Mouse (Mus musculus): ENCODE measurements at regions not wholly inside any gene's neighbourhood (a gene's known extent, or its start where the extent isn't known, plus 50 kb on each side); places are given as distances from the start of the nearest gene placed in this dataset.

DNA sequence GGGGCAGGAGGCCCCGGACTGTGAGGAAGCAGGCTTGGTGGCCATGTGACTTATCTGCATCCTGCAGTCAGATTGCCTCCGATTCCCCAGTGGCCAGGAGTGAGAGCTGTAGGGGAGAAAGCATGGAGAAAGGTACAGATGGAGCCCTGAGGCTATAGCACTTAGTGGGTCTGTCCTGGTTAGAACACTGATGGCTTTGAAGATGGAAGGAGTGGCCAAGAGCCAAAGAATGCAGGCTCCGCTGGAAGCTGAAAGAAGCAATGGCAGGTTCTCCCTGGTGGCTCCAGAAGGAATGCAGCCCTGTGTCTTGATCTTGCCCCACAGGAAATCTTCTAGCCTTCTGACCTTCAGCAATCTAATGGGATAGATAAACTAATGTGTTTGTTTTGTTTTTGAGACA, 926.3 kb downstream of the 4930447A16Rik start:
- Histone ChIP-seq H3K36me3 (no peaks in the 10 kb centered on the region), H3K4me1 (peaks cover 3% of the 10 kb centered on the region; the same call in 1 of the 2 replicates), H3K27ac (no peak overlapping the region), H3K4me3 (no peak overlapping the region), H3K9me3 (peaks cover 9% of the 10 kb centered on the region; the same call in 1 of the 2 replicates), H3K27me3 (ENCODE audit: insufficient read depth, poor library complexity, severe bottlenecking) (no peaks in the 10 kb centered on the region)
- no peak for DNase-seq (ENCODE audit: low spot score)
- 72% methylated on average over 3 of the region's 3 CpGs for WGBS

DNA sequence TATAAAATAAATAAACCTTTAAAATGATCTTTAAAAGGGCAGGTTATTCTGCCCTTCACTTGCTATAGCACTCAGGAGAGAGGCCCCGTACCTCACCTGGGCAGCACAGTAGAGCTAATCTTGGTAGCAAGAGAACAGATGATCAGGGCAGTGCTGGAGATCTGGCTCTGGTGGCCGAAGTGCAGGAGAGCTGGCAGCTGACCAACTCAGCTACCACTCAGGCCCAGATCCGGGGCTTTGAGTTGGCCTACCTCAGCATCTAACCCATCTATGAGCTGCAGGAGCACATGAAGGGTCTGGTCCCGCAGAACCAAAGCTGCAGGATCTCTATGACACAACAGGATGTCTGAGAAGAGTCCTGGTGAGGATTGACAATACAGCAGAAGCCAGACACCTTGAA, 928.0 kb downstream of the 4930447A16Rik start:
- Histone ChIP-seq H3K4me1 (peaks cover 3% of the 10 kb centered on the region; the same call in 1 of the 2 replicates), H3K9me3 (peaks cover 9% of the 10 kb centered on the region; the same call in 1 of the 2 replicates), H3K36me3 (no peaks in the 10 kb centered on the region), H3K27me3 (ENCODE audit: insufficient read depth, poor library complexity, severe bottlenecking) (no peaks in the 10 kb centered on the region), H3K27ac (no peak overlapping the region), H3K4me3 (no peak overlapping the region)
- DNase-seq (ENCODE audit: low spot score), result no peak
- 69% methylated on average over 4 of the region's 4 CpGs for WGBS

DNA sequence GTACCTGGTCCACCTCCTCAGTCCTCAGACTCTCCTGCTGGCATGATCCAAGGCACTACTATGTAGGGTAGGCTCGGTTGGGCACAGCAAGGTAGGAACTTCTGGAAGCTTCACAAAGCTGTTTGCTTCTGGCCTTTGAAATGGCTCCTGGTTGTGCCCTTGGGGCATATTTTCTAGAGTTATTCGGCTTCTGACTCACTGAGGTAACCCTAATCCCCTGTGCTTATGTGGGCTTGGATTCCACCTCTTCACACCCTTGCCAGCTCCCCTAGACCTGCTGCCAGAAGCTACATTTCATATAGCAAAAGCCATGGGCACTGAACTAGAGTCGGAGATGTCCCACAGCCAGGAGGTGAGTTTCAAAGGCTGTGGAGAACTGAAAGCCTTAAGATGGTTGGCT, 933.7 kb downstream of the 4930447A16Rik start:
- no peak for DNase-seq (ENCODE audit: low spot score)
- Histone ChIP-seq H3K4me1 (peaks cover 4% of the 10 kb centered on the region; the same call in 1 of the 2 replicates), H3K27me3 (ENCODE audit: insufficient read depth, poor library complexity, severe bottlenecking) (no peaks in the 10 kb centered on the region), H3K9me3 (no peaks in the 10 kb centered on the region), H3K36me3 (no peaks in the 10 kb centered on the region), H3K27ac (no peak overlapping the region), H3K4me3 (no peak overlapping the region)
- WGBS, result 83% methylated on average over 3 of the region's 3 CpGs

DNA sequence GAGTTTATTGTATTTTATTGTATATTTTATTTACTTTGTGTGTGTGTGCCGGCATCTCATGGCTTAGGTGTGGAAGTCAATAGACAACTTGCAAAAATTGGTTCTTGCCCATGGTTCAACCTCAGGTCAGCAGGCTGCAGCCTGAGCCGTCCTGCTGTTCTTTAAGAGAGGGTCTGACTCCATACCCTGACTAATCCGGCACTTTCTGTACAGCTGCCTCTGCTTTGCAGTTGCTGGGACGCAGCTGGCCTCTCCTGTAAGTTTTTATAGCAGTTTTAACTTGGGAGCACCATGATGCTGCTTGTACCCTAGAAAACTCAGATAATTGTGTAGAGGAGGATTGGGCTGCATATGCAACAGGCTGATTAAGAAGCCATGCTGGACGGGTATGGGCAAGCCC, 938.2 kb downstream of the 4930447A16Rik start:
- H3K27ac ChIP-seq, result peak overlapping the region; percentile 1; the same call in 1 of the 2 replicates
- H3K4me3 ChIP-seq, result no peak overlapping the region
- 75% methylated on average over 5 of the region's 5 CpGs for WGBS
- H3K9me3 ChIP-seq, result no peaks in the 10 kb centered on the region
- H3K36me3 ChIP-seq, result no peaks in the 10 kb centered on the region
- H3K4me1 ChIP-seq, result peaks cover 7% of the 10 kb centered on the region; the same call in 1 of the 2 replicates
- H3K27me3 ChIP-seq (ENCODE audit: insufficient read depth, poor library complexity, severe bottlenecking), result no peaks in the 10 kb centered on the region
- no peak for DNase-seq (ENCODE audit: low spot score)

DNA sequence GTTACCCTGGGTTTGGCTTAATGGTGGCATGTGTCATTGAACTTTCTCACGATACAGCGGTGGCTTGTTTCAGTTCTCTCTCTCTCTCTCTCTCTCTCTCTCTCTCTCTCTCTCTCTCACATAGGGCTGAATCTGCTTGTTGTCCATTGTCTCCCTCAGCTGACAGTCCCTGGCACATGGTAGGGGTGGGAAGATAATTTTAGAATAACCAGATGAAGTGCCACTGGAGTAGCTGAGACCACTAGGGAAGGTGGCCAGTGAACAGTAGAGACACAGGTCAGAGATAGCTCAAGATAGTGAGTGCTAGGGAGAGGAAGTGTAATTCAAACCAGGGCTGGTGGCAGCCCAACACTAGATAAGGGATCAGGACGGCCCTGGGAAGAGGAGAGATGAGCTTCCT, 938.7 kb downstream of the 4930447A16Rik start:
- Histone ChIP-seq H3K4me3 (no peak overlapping the region), H3K4me1 (peaks cover 7% of the 10 kb centered on the region; the same call in 1 of the 2 replicates), H3K27ac (peak overlapping the region; percentile 4; the same call in 1 of the 2 replicates), H3K36me3 (no peaks in the 10 kb centered on the region), H3K27me3 (ENCODE audit: insufficient read depth, poor library complexity, severe bottlenecking) (no peaks in the 10 kb centered on the region), H3K9me3 (no peaks in the 10 kb centered on the region)
- no peak for DNase-seq (ENCODE audit: low spot score)
- 44% methylated on average over 3 of the region's 3 CpGs for WGBS

DNA sequence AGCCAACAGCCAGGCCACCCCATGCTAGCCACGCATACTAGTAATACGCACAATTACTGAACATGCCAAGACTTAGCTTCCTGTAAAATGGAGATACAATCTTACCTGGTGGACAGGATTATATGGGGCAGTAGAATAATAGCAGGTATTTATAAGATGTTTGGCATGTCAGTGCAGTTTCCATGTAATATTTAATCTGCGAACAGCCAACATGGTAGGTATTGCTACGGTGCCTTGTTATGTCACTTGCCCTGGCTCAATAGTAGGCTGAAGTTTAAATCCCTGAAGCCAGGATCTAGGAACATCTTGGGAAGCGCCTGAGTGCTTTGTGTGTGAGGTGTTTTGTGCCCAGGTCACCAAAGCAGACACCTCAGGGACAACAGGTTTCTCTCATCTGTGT, 942.3 kb downstream of the 4930447A16Rik start:
- Histone ChIP-seq H3K9me3 (no peaks in the 10 kb centered on the region), H3K36me3 (no peaks in the 10 kb centered on the region), H3K27ac (no peak overlapping the region), H3K27me3 (ENCODE audit: insufficient read depth, poor library complexity, severe bottlenecking) (no peaks in the 10 kb centered on the region), H3K4me3 (no peak overlapping the region), H3K4me1 (peaks cover 10% of the 10 kb centered on the region; the same call in 1 of the 2 replicates)
- DNase-seq (ENCODE audit: low spot score), result no peak
- 91% methylated on average over 5 of the region's 5 CpGs for WGBS

DNA sequence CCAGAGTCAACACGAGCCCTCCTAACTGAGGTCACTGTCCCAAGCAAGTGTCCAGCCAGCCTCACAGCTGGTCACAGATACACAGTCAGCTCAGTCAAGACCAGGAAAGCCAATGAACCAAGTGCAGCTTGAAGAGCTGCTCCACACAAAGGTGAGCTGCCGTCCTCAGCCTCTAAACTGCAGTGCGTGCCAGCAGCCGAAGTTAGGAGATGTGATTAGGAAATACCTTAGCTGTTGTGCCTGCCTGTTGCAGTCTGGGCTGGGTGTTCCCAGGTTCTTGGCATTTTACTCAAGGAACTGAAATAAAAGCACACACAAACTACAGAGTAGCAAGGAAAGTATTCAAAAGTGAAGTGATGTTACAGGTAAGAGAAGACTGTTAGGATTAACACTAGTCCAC, 942.9 kb downstream of the 4930447A16Rik start:
- Histone ChIP-seq H3K4me1 (peaks cover 12% of the 10 kb centered on the region; the same call in 1 of the 2 replicates), H3K9me3 (no peaks in the 10 kb centered on the region), H3K27me3 (ENCODE audit: insufficient read depth, poor library complexity, severe bottlenecking) (no peaks in the 10 kb centered on the region), H3K4me3 (no peak overlapping the region), H3K27ac (no peak overlapping the region), H3K36me3 (no peaks in the 10 kb centered on the region)
- 78% methylated on average over 4 of the region's 4 CpGs for WGBS
- no peak for DNase-seq (ENCODE audit: low spot score)

DNA sequence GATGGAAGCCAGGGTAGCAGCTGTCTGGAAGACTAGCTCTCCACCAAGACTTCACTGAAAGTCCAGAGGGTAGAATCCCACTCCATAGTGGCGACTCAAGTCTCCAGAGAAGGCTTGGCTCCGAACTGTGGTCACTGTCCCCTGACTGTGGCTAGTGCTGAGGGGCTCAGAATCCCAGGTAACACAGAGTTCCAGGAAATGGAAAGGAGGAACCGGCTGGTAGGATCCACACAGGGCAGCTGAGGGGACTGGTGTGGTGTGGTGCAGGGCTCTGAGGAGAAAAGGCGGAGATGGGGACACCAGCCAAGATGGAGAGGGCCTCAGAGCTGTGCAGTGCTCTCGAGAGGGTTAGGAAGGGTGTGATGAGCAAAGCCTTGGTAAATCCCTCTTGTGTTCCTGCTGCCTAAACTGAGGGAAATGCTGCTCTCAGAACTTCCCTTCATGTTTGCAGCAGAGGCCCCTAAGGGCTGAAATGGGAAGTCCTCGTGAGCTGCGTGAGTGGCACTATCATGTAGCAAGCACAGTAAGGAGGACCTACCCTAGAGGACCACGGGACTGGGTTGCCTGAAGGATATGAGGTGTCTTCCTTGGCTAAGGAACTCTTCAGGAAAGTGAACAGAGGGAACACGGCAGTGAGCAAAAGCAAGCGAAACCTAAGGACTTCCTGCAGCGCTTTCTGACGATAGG, 946.2 kb downstream of the 4930447A16Rik start:
- Histone ChIP-seq H3K4me3 (no peak overlapping the region), H3K4me1 (peaks cover 21% of the 10 kb centered on the region), H3K27me3 (ENCODE audit: insufficient read depth, poor library complexity, severe bottlenecking) (no peaks in the 10 kb centered on the region), H3K27ac (0 out of 2 replicates have a peak overlapping the region, but pooled peaks have one; percentile 5), H3K36me3 (no peaks in the 10 kb centered on the region), H3K9me3 (no peaks in the 10 kb centered on the region)
- 71% methylated on average over 12 of the region's 12 CpGs for WGBS
- no peak for DNase-seq (ENCODE audit: low spot score)

DNA sequence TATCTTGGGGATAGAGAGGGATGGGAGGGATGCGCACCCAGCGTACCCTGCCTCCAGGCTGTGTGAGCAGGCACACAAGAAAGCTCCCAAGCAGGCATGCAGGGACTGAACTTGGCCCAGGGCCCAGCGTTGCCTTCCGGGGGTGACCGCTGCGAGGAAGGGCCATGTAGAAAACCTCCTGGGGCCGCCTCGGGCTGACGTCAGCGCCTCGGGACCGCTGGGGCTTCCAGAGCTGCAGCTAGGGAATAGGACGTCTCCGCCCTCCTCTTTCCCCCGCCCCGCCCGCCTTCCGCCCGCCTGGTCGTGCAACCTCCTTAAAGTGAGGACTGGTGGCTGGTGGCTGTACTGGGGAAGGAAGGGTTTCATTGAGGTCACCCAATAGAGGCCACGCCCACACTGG, 948.4 kb downstream of the 4930447A16Rik start:
- Histone ChIP-seq H3K27me3 (ENCODE audit: insufficient read depth, poor library complexity, severe bottlenecking) (no peaks in the 10 kb centered on the region), H3K4me3 (peak overlapping the region; percentile 41), H3K36me3 (no peaks in the 10 kb centered on the region), H3K27ac (peak overlapping the region; percentile 76), H3K4me1 (peaks cover 25% of the 10 kb centered on the region), H3K9me3 (no peaks in the 10 kb centered on the region)
- WGBS, result 4% methylated on average over 21 of the region's 21 CpGs
- peak; percentile 94 for DNase-seq (ENCODE audit: low spot score)

DNA sequence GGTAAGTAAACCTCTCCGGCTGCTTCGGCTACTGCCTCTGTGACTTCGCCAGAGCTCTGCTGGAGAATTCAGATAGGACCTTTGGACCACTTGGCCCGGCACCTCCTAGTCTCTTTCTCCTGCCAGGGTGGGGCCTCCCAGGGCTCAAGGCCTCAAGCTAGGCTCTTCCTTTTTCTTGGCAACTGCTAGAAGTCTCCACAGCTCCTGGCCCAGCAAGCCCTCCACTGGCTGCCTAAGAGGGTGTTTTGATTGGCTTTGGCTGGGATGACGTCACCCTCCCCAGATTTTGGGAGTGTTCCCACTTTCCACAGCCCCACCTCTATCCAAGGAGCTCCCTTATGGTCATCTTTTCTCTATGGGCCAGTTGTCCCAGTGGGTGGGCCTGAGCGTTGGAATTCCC, 949.4 kb downstream of the 4930447A16Rik start:
- Histone ChIP-seq H3K27me3 (ENCODE audit: insufficient read depth, poor library complexity, severe bottlenecking) (no peaks in the 10 kb centered on the region), H3K4me1 (peaks cover 26% of the 10 kb centered on the region), H3K4me3 (no peak overlapping the region), H3K27ac (no peak overlapping the region), H3K36me3 (no peaks in the 10 kb centered on the region), H3K9me3 (no peaks in the 10 kb centered on the region)
- no peak for DNase-seq (ENCODE audit: low spot score)
- WGBS, result 82% methylated on average over 6 of the region's 6 CpGs

DNA sequence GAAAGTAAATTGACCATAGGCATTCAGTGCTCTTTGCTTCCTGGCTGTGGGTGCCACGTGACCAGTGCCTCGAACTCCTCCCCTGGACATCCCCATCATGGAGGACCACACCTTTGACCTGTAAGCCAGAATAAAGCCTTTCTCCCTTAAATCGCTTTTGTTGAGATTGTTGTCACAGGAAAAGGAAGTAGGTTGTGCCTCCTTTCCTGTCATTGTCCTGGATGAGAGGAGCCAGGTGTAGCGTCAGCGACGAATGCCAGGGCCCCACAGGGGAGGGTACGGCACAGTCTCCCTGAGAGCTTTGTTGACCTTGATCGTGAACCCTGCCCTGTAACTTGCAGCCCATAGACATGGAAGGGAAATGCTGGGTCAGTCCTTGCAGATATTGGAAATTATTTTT, 952.8 kb downstream of the 4930447A16Rik start:
- no peak overlapping the region for H3K4me3 ChIP-seq

DNA sequence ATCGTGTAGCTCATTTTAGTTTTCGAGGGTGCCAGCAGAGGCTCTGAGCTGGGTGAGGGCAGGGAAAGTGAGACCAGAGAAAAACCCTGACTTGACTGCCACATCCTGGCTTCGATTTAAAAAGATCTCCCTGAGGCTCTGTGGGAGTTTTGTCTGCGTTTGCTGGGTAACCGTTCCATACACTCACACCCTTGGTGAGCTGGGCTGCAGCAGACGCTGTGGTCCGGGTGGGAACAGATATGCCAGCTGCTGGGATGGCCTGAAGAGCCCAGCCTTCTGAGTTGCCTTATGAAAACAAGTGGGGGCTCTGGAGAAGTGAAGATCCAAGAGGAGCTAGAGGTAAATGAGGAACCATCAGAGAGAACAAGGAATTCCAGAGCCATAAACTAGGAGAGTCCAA, 962.3 kb downstream of the 4930447A16Rik start:
- no peak for DNase-seq (ENCODE audit: low spot score)
- Histone ChIP-seq H3K9me3 (no peaks in the 10 kb centered on the region), H3K27ac (no peak overlapping the region), H3K36me3 (no peaks in the 10 kb centered on the region), H3K27me3 (ENCODE audit: insufficient read depth, poor library complexity, severe bottlenecking) (no peaks in the 10 kb centered on the region; the same call in 1 of the 2 replicates), H3K4me3 (no peak overlapping the region), H3K4me1 (peaks cover 50% of the 10 kb centered on the region)
- 68% methylated on average over 7 of the region's 7 CpGs for WGBS

More for the DNA sequence above, 952.8 kb downstream of the 4930447A16Rik start:
- Histone ChIP-seq H3K27me3 (ENCODE audit: insufficient read depth, poor library complexity, severe bottlenecking) (no peaks in the 10 kb centered on the region), H3K36me3 (no peaks in the 10 kb centered on the region), H3K27ac (no peak overlapping the region), H3K4me1 (peaks cover 29% of the 10 kb centered on the region), H3K9me3 (no peaks in the 10 kb centered on the region)
- 61% methylated on average over 8 of the region's 8 CpGs for WGBS
- no peak for DNase-seq (ENCODE audit: low spot score)

DNA sequence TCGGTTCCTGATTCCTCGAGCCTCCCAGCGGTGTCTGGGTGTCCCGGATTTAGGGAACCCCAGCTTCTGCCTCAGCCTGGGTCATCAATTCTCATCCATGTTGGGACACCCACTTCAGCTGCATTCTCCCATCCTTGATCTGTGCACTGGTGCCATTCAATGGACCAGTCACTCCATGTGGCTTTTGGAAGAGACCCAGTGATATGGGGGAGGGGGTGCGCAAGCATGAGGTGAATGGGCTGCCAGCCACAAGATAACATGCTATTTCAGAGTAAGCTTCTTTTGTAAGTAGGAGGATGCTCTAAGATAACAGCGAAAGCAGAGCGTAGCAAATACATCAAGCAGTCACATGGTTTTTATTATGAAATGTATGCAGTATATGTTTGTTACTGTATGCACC, 963.1 kb downstream of the 4930447A16Rik start:
- no peaks in the 10 kb centered on the region for H3K36me3 ChIP-seq
- no peak overlapping the region for H3K4me3 ChIP-seq
- no peak for DNase-seq (ENCODE audit: low spot score)
- H3K4me1 ChIP-seq, result peaks cover 54% of the 10 kb centered on the region
- 71% methylated on average over 7 of the region's 7 CpGs for WGBS
- H3K27me3 ChIP-seq (ENCODE audit: insufficient read depth, poor library complexity, severe bottlenecking), result no peaks in the 10 kb centered on the region; the same call in 1 of the 2 replicates
- 0 out of 2 replicates have a peak overlapping the region, but pooled peaks have one; percentile 47 for H3K27ac ChIP-seq
- no peaks in the 10 kb centered on the region for H3K9me3 ChIP-seq
